28 mouse cellular contexts compared by ENCODE assay signal in the genomic region with DNA sequence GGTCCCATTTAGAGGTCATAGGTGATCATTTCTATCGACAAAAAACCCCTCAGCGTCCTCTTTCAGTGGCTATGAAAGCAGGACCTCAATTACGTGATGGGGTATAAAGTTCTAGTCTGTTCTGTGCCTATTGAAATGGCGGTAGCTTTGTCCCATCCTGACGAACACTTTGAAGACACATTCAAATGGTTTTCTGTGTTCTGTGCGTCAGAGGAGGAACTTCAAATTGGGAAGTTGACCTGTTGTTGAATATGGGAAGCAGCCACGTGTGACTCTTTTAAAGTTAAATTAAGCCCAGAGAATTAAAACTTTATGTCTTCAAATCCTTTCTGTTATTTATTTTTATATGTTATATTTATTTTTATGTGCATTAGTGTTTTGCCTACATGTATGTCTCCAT.
A peak's percentile ranks its signal among the peaks of the same experiment; 100 is the strongest.
DNase-seq lines count a peak whose midpoint lies in the region; ATAC-seq lines count a peak whose summit lies in the region.
"Had no signal": no experiment of that assay in that cellular context is flagged by ENCODE, and none has a peak within 500 bp of the region (broad histone marks: within the 10 kb centered on the region; RNA-seq: fewer than 3 reads in every experiment).

No protein-coding gene starts in this region.

- intact Hi-C loops in heart, postnatal 25 days (cut with DNase I), result no loop called here

- no peak overlapping the region for H3K9ac ChIP-seq in hindbrain, embryonic 14.5 days
- H3K9ac ChIP-seq: forebrain, embryonic 13.5 days; hindbrain, embryonic 13.5 days had no signal

- H3K4me3 ChIP-seq in hindbrain, embryonic 14.5 days (replicated peaks; ENCODE audit: low read length), result no peak overlapping the region
- H3K4me3 ChIP-seq: forebrain, embryonic 10.5 days; forebrain, embryonic 13.5 days; hindbrain, embryonic 10.5 days; hindbrain, embryonic 13.5 days had no signal

- H3K4me2 ChIP-seq in hindbrain, embryonic 14.5 days (replicated peaks), result no peak overlapping the region
- H3K4me2 ChIP-seq: forebrain, embryonic 13.5 days; heart, embryonic 11.5 days; hindbrain, embryonic 13.5 days had no signal

- no peaks in the 10 kb centered on the region for H3K4me1 ChIP-seq in hindbrain, embryonic 14.5 days (replicated peaks; ENCODE audit: control insufficient read depth, insufficient read depth, low read length)
- H3K4me1 ChIP-seq: forebrain, embryonic 10.5 days; forebrain, embryonic 13.5 days; hindbrain, embryonic 10.5 days; hindbrain, embryonic 13.5 days had no signal

- H3K36me3 ChIP-seq in hindbrain, embryonic 14.5 days (replicated peaks; ENCODE audit: control insufficient read depth, insufficient read depth), result no peaks in the 10 kb centered on the region
- H3K36me3 ChIP-seq: forebrain, embryonic 10.5 days; G1E; hindbrain, embryonic 10.5 days; hindbrain, embryonic 13.5 days had no signal

- H3K9me3 ChIP-seq in hindbrain, embryonic 14.5 days (ENCODE audit: control insufficient read depth, low read length), result no peaks in the 10 kb centered on the region
- H3K9me3 ChIP-seq: forebrain, embryonic 10.5 days; forebrain, embryonic 13.5 days; G1E; hindbrain, embryonic 10.5 days; hindbrain, embryonic 13.5 days had no signal

- no peaks in the 10 kb centered on the region for H3K27me3 ChIP-seq in hindbrain, embryonic 14.5 days (ENCODE audit: control insufficient read depth, insufficient read depth, low read length)
- H3K27me3 ChIP-seq: CH12.LX; forebrain, embryonic 13.5 days; hindbrain, embryonic 13.5 days had no signal

- no peak overlapping the region for H3K27ac ChIP-seq in hindbrain, embryonic 14.5 days
- H3K27ac ChIP-seq: forebrain, embryonic 10.5 days; forebrain, embryonic 13.5 days; hindbrain, embryonic 10.5 days; hindbrain, embryonic 13.5 days; hindbrain, postnatal 0 days had no signal

- 82% methylated on average over 7 of the region's 7 CpGs for WGBS in hindbrain, embryonic 14.5 days

- peak; percentile 1 to 3 for DNase-seq in heart, adult 18-20 months
- no peak for DNase-seq in heart, postnatal 25 days (ENCODE audit: low spot score)
- peak; percentile 41 to 54 for DNase-seq in spleen, postnatal 36 days (ENCODE audit: low spot score in 2 of 2)
- DNase-seq in spleen, adult 12 weeks (ENCODE audit: low spot score), result no peak
- no peak for DNase-seq in right cerebral cortex, postnatal 25 days
- DNase-seq in hindbrain, embryonic 14.5 days (ENCODE audit: low spot score), result no peak
- no peak for DNase-seq in cerebellum, postnatal 36 days
- DNase-seq: adrenal gland, postnatal 10 days; adrenal gland, postnatal 36 days; cerebellum, adult 11 months; cerebellum, adult 2 months; cerebellum, adult 9-11 months; cerebellum, postnatal 25 days; embryo, embryonic 11 days; gastrocnemius, postnatal 10 days; gastrocnemius, postnatal 36 days; heart, postnatal 36 days had no signal

- ATAC-seq in monocyte, adult 5-6 weeks (replicated peaks; ENCODE audit: insufficient number of reproducible peaks, low FRiP score, low TSS enrichment, poor library complexity, severe bottlenecking), result peak; percentile 65
- ATAC-seq in hindbrain, embryonic 14.5 days (ENCODE audit: low FRiP score), result no peak
- ATAC-seq: forebrain, embryonic 13.5 days; forebrain, embryonic 16.5 days; hindbrain, postnatal 0 days; Patski had no signal

Comparison
In these comparisons a context has a peak if more than half of its experiments do, and no peak if none do; other contexts are left out.
1. DNase-seq: peak in heart, adult 18-20 months (2 of 2) and spleen, postnatal 36 days (2 of 2); none in heart, postnatal 25 days (single experiment), spleen, adult 12 weeks (single experiment), right cerebral cortex, postnatal 25 days (single experiment), hindbrain, embryonic 14.5 days (single experiment) and cerebellum, postnatal 36 days (0 of 2).